Mouse (Mus musculus): ENCODE results near the gene Mindy1. TPM values are rescaled to one million over a fixed set of nuclear protein-coding genes. Genes with fewer than 3 reads are reported as not detected.
A peak's percentile ranks its signal among the peaks of the same experiment; 100 is the strongest.

Mindy1 gene
- total and polyA plus RNA-seq, 2 experiments from 2014 or later: 31.8 to 33.8 TPM

DNA sequence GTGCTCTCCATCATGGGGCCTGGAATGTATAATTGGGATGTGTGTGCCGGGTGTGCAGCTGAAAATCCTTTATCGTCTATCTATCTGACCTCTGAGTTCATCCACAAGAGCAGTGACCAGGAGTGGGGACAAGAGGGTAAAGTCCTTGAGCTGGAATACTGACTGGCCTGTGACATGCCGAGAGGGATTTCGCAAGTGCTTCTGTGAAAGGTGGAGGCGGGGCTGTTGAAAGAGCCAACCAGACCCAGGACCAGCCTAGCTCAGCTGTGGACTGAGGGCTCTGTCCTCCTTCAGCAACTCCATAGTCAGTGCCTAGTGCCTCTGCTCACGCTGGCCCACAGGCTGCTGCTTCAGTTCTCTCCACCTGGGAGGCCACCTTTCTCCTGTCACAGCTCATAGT is 37.4 kb downstream of the Mindy1 start:
- DNase-seq (ENCODE audit: low spot score) (no peak), ATAC-seq (no peak)
- H3K9ac ChIP-seq (replicated peaks; ENCODE audit: low read length): no peak overlapping the region
- H3K4me3 ChIP-seq (ENCODE audit: low read length): no peak overlapping the region
- H3K4me2 ChIP-seq (ENCODE audit: low read depth, low read length): no peak overlapping the region
- 54% methylated on average over 6 of the region's 6 CpGs for WGBS
- no peaks in the 10 kb centered on the region for H3K4me1 ChIP-seq (ENCODE audit: insufficient read depth, low read length)
- H3K27me3 ChIP-seq (ENCODE audit: insufficient read depth, low read length): no peaks in the 10 kb centered on the region
- H3K27ac ChIP-seq: no peak overlapping the region
- no peaks in the 10 kb centered on the region for H3K9me3 ChIP-seq (ENCODE audit: low read length)
- TF ChIP-seq CTCF (IDR thresholded peaks at IDR 0.05; ENCODE audit: low read depth): no peak
- peaks cover 25% of the 10 kb centered on the region for H3K36me3 ChIP-seq (ENCODE audit: insufficient read depth, low read length)

DNA sequence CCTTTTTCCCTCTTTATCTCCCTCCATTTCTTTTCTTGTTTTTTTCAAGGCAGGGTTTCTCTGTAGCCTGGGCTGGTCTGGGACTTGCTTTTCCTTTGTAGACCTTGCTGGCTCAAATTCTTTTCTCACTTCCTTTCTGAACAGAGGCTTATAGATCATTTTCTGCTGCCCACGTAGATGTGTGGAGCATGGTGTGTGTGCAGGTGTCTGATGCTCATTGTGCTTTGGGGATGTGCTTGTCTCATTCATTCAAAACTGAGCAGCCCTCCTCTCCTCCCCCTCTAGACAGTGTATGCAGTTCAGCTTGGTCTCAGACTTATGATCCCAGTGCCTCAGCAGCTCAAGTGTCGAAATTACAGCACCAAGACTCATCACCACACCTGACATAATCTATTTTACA is 38.0 kb downstream of the Mindy1 start:
- Histone ChIP-seq H3K4me1 (ENCODE audit: insufficient read depth, low read length) (no peaks in the 10 kb centered on the region), H3K27ac (no peak overlapping the region), H3K27me3 (ENCODE audit: insufficient read depth, low read length) (no peaks in the 10 kb centered on the region), H3K9ac (replicated peaks; ENCODE audit: low read length) (no peak overlapping the region; the same call in 1 of the 2 replicates), H3K36me3 (ENCODE audit: insufficient read depth, low read length) (peaks cover 30% of the 10 kb centered on the region), H3K4me2 (ENCODE audit: low read depth, low read length) (no peak overlapping the region), H3K4me3 (ENCODE audit: low read length) (no peak overlapping the region), H3K9me3 (ENCODE audit: low read length) (no peaks in the 10 kb centered on the region)
- ATAC-seq (no peak), DNase-seq (ENCODE audit: low spot score) (no peak)
- 70% methylated on average over 2 of the region's 2 CpGs for WGBS
- TF ChIP-seq CTCF (IDR thresholded peaks at IDR 0.05; ENCODE audit: low read depth): no peak

DNA sequence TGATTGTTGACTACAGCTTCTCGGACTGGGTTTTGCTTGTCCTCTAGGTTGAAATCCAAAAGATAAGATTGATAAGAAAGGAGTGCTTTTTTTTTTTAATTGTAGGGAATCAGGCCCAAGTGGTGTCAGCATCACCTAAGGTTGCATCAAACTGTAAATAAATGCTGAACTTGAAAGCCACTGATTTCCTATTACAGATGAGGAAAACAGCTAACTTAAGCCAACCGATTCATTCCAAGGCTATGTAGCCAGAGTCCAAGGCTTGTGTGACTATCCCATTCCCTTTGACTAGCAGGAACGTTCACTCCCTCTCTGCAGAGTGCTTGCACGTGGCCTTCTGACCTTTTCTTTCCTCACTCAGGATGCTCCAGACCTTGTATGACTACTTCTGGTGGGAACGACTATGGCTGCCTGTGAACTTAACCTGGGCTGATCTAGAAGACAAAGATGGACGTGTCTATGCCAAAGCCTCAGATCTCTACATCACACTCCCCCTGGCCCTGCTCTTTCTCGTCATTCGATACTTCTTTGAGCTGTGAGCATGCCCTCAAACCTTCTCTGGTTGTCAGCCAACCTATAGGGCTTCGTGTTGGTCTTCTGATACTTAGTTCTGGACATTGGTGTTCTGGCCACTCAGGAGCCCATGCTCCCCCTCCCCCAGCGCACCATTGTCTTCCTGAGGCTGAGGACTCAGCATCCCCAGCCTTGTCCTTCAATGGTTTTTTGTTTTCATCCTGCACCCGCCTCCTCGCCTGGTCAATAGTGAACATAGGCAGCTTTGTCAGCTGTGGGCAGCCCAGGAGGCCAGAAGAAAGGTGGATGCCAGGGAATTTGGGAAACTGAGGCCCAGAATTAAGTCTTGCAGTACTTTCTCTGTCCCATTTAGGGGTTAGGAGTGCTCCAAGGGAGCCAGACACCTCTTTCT is 38.8 kb downstream of the Mindy1 start:
- Histone ChIP-seq H3K4me3 (ENCODE audit: low read length) (no peak overlapping the region), H3K27ac (no peak overlapping the region), H3K9me3 (ENCODE audit: low read length) (no peaks in the 10 kb centered on the region), H3K36me3 (ENCODE audit: insufficient read depth, low read length) (peaks cover 39% of the 10 kb centered on the region), H3K4me1 (ENCODE audit: insufficient read depth, low read length) (no peaks in the 10 kb centered on the region), H3K4me2 (ENCODE audit: low read depth, low read length) (no peak overlapping the region), H3K9ac (replicated peaks; ENCODE audit: low read length) (no peak overlapping the region), H3K27me3 (ENCODE audit: insufficient read depth, low read length) (no peaks in the 10 kb centered on the region)
- ATAC-seq: no peak
- no peak for TF ChIP-seq CTCF (IDR thresholded peaks at IDR 0.05; ENCODE audit: low read depth)
- no peak for DNase-seq (ENCODE audit: low spot score)
- 67% methylated on average over 12 of the region's 12 CpGs for WGBS

DNA sequence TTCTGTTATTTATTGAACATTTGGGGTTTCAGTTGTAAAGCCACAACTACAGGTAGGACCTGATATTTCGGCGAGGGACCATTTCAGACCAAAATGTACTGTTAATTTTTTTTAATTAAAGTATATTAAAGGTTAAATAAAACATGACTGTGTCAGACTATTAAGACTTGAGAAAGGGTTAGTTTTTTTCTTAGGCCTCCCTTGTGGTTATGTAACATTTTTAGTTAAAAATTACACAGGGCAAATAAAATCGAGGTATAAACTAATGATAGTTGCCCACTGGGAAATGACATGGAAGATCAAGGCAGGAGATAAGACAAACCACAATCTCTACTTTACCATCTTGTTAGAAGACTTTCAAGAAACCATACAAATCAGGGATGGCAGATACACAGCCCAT is 42.3 kb downstream of the Mindy1 start:
- DNase-seq (ENCODE audit: low spot score) (no peak), ATAC-seq (no peak)
- TF ChIP-seq CTCF (IDR thresholded peaks at IDR 0.05; ENCODE audit: low read depth): no peak
- H3K9ac ChIP-seq (replicated peaks; ENCODE audit: low read length): no peak overlapping the region
- no peaks in the 10 kb centered on the region for H3K4me1 ChIP-seq (ENCODE audit: insufficient read depth, low read length)
- H3K9me3 ChIP-seq (ENCODE audit: low read length): no peaks in the 10 kb centered on the region
- H3K27me3 ChIP-seq (ENCODE audit: insufficient read depth, low read length): no peaks in the 10 kb centered on the region
- H3K4me2 ChIP-seq (ENCODE audit: low read depth, low read length): no peak overlapping the region
- peaks cover 69% of the 10 kb centered on the region for H3K36me3 ChIP-seq (ENCODE audit: insufficient read depth, low read length)
- H3K27ac ChIP-seq: no peak overlapping the region
- WGBS: 91% methylated on average over 3 of the region's 3 CpGs
- H3K4me3 ChIP-seq (ENCODE audit: low read length): no peak overlapping the region

DNA sequence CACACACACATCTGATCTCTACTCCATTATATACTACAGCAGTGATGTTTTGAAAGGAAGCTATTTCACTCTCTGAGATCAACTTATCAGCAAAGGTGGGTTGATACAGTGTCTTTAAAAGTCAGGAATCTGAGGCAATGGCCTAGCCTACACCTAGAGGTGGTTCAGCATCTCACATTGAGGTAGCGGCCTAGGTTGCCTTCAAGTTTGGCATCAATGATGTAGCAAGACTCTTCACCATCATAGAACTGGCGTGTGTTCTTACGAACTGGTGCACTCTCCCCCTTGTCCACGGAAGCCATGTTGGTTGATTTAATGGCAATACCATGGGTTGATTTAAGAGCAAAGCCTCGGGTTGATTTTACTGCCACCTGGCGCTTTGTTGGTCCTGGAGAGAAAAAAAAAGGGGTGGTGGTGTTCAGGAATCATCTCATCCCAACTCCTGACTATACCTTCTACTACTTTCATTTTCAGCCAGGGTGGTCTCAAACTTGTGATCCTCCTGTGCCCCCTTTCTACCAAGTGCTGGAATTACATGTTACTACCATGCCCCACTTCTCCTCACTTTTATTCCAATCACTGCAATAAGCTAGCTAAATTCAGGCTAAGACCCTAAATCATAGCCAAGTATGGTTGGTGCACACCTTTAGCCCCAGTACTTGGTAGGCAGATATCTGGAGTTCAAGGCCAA is 43.5 kb downstream of the Mindy1 start:
- DNase-seq (ENCODE audit: low spot score): no peak
- Histone ChIP-seq H3K4me2 (ENCODE audit: low read depth, low read length) (no peak overlapping the region), H3K27ac (no peak overlapping the region), H3K36me3 (ENCODE audit: insufficient read depth, low read length) (peaks cover 75% of the 10 kb centered on the region), H3K4me3 (ENCODE audit: low read length) (no peak overlapping the region), H3K4me1 (ENCODE audit: insufficient read depth, low read length) (no peaks in the 10 kb centered on the region), H3K9me3 (ENCODE audit: low read length) (no peaks in the 10 kb centered on the region), H3K9ac (replicated peaks; ENCODE audit: low read length) (no peak overlapping the region), H3K27me3 (ENCODE audit: insufficient read depth, low read length) (no peaks in the 10 kb centered on the region)
- WGBS: 94% methylated on average over 6 of the region's 6 CpGs
- no peak for ATAC-seq
- TF ChIP-seq CTCF (IDR thresholded peaks at IDR 0.05; ENCODE audit: low read depth): peak; percentile 48

DNA sequence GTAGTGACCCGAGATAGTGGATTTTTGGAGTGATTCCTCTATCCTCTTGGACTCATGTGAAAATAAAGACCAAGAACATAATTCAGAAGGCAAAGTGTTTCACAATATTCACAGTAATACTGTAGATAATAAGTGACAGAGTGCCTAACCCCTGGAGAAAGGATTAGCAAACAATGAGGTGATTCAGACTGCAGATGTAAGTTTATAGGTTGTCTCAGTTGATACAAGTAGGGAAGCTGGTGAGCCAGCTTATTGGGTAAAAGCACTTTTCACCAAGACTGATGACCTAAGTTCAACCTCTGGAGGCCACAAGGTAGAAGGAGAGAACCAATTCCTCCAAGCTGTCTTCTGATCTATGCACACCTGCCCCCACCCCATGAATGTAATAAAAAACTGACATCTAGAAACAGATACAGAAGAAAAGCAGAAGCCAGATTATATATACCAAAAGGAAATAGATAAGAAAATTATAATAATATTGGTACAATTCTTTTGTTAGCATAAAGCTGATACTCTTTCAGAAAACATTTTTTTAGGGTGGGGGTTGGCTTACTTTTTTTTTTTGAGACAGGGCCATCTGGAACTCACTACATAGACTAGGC is 47.8 kb downstream of the Mindy1 start:
- ATAC-seq (no peak), DNase-seq (ENCODE audit: low spot score) (no peak)
- no peak overlapping the region for H3K27ac ChIP-seq
- no peak for TF ChIP-seq CTCF (IDR thresholded peaks at IDR 0.05; ENCODE audit: low read depth)
- no peaks in the 10 kb centered on the region for H3K27me3 ChIP-seq (ENCODE audit: insufficient read depth, low read length)
- WGBS: 92% methylated on average over 1 of the region's 1 CpGs
- H3K4me1 ChIP-seq (ENCODE audit: insufficient read depth, low read length): no peaks in the 10 kb centered on the region
- no peak overlapping the region for H3K9ac ChIP-seq (replicated peaks; ENCODE audit: low read length)
- H3K4me3 ChIP-seq (ENCODE audit: low read length): no peak overlapping the region
- peaks cover 60% of the 10 kb centered on the region for H3K36me3 ChIP-seq (ENCODE audit: insufficient read depth, low read length)
- H3K9me3 ChIP-seq (ENCODE audit: low read length): no peaks in the 10 kb centered on the region
- H3K4me2 ChIP-seq (ENCODE audit: low read depth, low read length): no peak overlapping the region

All from hindbrain, postnatal 0 days (tissue).